Mouse (Mus musculus) olfactory bulb, adult 2 months (tissue): ENCODE data around the gene Hdac11.

Source experiments
- CTCF ChIP-seq: fragments of 200-500 bp; IDR thresholded peaks from 2 replicates; pipeline ENCODE4 v1.5.1; 2012; ENCODE audit warnings: low read depth, mild to moderate bottlenecking, low read length, moderate library complexity; ENCODE audit not compliant: insufficient read depth
- POLR2A ChIP-seq: fragments of 200-500 bp; IDR thresholded peaks from 2 replicates; pipeline ENCODE4 v1.6.1; 2012; ENCODE audit warnings: mild to moderate bottlenecking, low read depth, low read length, moderate library complexity; ENCODE audit not compliant: insufficient read depth

GRCm38 (mm10) chr6:91183041-91183440, 26.6 kb downstream of the Hdac11 start:
- TF ChIP-seq CTCF (no peak), POLR2A (no peak)
